Mouse (Mus musculus) liver, embryonic 14.5 days (tissue): ENCODE results near the gene Zfp354b. TPM values are rescaled to one million over a fixed set of nuclear protein-coding genes. Genes with fewer than 3 reads are reported as not detected.
A peak's percentile ranks its signal among the peaks of the same experiment; 100 is the strongest.

ENCODE experiments used
- ATAC-seq: fragments of 200-750 bp; cut with Nextera tagmentation; 2 replicates; pipeline ENCODE4 v1.8.0; 2017; ENCODE audit warnings: moderate number of reproducible peaks, mild to moderate bottlenecking, moderate library complexity; ENCODE audit not compliant: insufficient read depth
- DNase-seq, 3 experiments: peaks; one replicate each; pipeline ENCODE4 v3.0.0-alpha.2; 2012 to 2013; ENCODE audit warnings: low read depth in 3 of 3, low spot score in 3 of 3
- H3K27ac ChIP-seq: fragments of 300-500 bp; sonication (generic); 2 replicates; pipeline ENCODE4 v1.5.1; 2014; ENCODE audit warnings: moderate library complexity, mild to moderate bottlenecking, control low read depth, inconsistent platforms
- H3K27me3 ChIP-seq: fragments of 300-500 bp; sonication (generic); 2 replicates; pipeline ENCODE4 v1.6.1; 2014; ENCODE audit warnings: mild to moderate bottlenecking, low read length, moderate library complexity; ENCODE audit not compliant: control insufficient read depth, insufficient read depth
- H3K36me3 ChIP-seq: fragments of 300-500 bp; sonication (generic); replicated peaks from 2 replicates; pipeline ENCODE4 v1.6.1; 2014; ENCODE audit warnings: low read depth; ENCODE audit not compliant: control insufficient read depth, insufficient read depth
- H3K4me1 ChIP-seq, 2 experiments: fragments of 200-500 bp in 1 of 2; fragments of 300-500 bp in 1 of 2; sonication (generic) in 1 of 2; replicated peaks; 2 replicates each; pipeline ENCODE4 v1.6.1; 2012 to 2014; ENCODE audit warnings: antibody characterized with exemption in 1 of 2, inconsistent platforms in 1 of 2, low read length in 1 of 2; ENCODE audit not compliant: control insufficient read depth in 2 of 2, insufficient read depth in 2 of 2
- H3K4me2 ChIP-seq: fragments of 300-500 bp; sonication (generic); 2 replicates; pipeline ENCODE4 v1.6.1; 2014; ENCODE audit warnings: low read depth, mild to moderate bottlenecking, control low read depth, moderate library complexity
- H3K4me3 ChIP-seq, 2 experiments: fragments of 200-500 bp in 1 of 2; fragments of 300-500 bp in 1 of 2; sonication (generic) in 1 of 2; 2 replicates each; pipeline ENCODE4 v1.5.1; 2012 to 2014; ENCODE audit warnings: low read depth in 2 of 2, low read length in 2 of 2, mild to moderate bottlenecking in 2 of 2, control low read depth in 1 of 2, inconsistent platforms in 1 of 2, moderate library complexity in 1 of 2; ENCODE audit not compliant: insufficient read depth in 1 of 2
- H3K9ac ChIP-seq: fragments of 300-500 bp; sonication (generic); replicated peaks from 2 replicates; pipeline ENCODE4 v1.6.1; 2014; ENCODE audit warnings: mild to moderate bottlenecking, control low read depth, moderate library complexity
- H3K9me3 ChIP-seq: fragments of 300-500 bp; sonication (generic); 2 replicates; pipeline ENCODE4 v1.6.1; 2016; ENCODE audit warnings: low read length, mixed read lengths; ENCODE audit not compliant: control insufficient read depth
- CTCF ChIP-seq: IDR thresholded peaks from 2 replicates; pipeline ENCODE4 v1.5.1; 2016; ENCODE audit warnings: antibody characterized with exemption, low read depth, control low read depth
- EP300 ChIP-seq: IDR thresholded peaks from 2 replicates; pipeline ENCODE4 v1.6.1; 2016; ENCODE audit warnings: antibody characterized with exemption, low read depth
- WGBS: fragments of 180-500 bp; shearing (Covaris S2); extraction: QIAGEN DNeasy Blood & Tissue Kit; methylation state at CpG from one replicate; pipeline ENCODE4 v1.1.7; 2014; ENCODE audit not compliant: insufficient replicate concordance; 5-methylcytosine and 5-hydroxymethylcytosine counted together
- polyA plus RNA-seq, 2 experiments: library from polyadenylated mRNA; depleted of rRNA in 1 of 2; stranded (reverse) in 1 of 2; unstranded in 1 of 2; fragments of >200 nt; fragmentation: Nextera tagmentation in 1 of 2; extraction: Ambion mirVana in 1 of 2; gene quantifications; 2 replicates each; pipeline versions ENCODE4 v1.2.1 to v1.2.3; 2012 to 2014

The Zfp354b gene
- 0.06 and 0.07 TPM in 2 replicates for polyA plus RNA-seq (2012; rRNA removed)
- polyA plus RNA-seq (2014; fragmentation: Nextera tagmentation; extraction: Ambion mirVana) = 0.08 TPM in 2 replicates

DNA sequence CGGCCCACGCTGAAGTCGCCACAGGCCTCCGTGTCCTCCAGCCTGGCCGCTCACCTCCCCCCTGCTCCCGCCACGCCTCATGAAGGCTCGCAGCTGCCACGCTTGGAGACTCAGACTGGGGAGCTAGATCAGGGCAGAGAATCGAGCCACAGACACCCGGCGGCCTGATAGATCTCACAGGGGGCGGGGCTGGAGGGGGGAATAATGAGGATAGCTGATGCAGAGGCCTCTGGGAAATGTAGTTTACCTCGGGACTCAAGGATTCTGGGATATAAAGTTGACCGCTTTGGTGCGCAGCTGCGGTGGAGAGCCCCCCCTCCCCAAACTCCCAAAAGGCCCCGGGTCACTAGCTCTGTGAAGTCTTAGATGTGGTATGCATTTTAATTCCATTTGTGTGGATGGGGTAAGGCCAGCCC, at the start of gene Zfp354b:
Zfp354b (minus strand) TSS at position 183 of the 416 bp plus-strand sequence.
- TF ChIP-seq EP300 (no peak), CTCF (no peak)
- 1% methylated on average over 18 of the region's 18 CpGs for WGBS
- ATAC-seq = peak; percentile 82
- no peaks in the 10 kb centered on the region for H3K9me3 ChIP-seq
- peak within 1 kb of the TSS; percentile 27 for H3K9ac ChIP-seq
- DNase-seq = peak; percentile 36 to 44 (median 42)
- H3K4me3 ChIP-seq = peak within 1 kb of the TSS; percentile 60 to 79
- peaks cover 0 to 2% of the 10 kb centered on the region in 2 experiments; a peak in 2 of 4 replicates for H3K4me1 ChIP-seq
- no peak within 1 kb of the TSS for H3K27ac ChIP-seq
- peak within 1 kb of the TSS; percentile 82 for H3K4me2 ChIP-seq
- no peaks in the 10 kb centered on the region; the same call in none of the 2 replicates for H3K27me3 ChIP-seq
- H3K36me3 ChIP-seq = no peaks in the 10 kb centered on the region

DNA sequence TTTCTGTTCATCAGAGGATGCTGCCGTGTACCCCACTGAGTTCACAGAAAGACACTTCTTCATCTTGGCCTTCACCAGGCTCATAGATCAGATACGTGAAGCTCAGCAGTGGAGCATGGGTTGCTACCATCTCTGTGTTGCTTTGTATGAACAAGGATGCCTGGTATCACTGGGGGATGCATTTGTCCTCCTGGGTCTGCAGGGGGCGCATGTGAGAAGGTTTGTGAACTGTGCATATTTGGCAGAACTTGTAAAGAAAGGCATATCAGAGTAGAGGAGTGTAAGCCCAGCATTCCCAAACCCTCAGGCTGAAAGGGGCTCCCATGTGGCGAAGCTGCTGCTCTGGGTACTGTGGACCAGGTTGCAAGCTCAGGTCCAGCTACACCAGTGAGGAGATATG, 45.8 kb upstream of the Zfp354b start:
- 46% methylated on average over 4 of the region's 4 CpGs for WGBS

DNA sequence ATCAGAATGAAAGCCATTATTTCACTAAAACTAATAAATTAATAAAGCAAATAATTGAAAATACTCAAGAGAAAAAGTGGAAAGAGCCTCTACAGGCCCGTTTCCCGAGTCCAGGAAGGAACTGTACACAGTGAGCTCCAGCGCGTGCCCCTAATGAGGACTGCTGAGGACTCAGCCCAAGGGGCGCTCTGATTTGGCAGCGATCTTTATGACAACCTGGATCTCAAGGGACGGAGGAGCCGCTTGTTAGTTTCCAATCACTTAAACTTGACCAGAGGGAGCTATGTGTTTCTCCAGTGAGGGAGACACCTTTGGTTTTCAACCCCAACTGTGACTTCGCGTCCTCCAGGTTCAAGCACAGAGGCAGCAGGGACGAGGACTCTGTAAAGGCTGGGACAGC, 34.8 kb upstream of the Zfp354b start, which contains the start of gene Olfr1378:
Olfr1378 (plus strand) TSS at position 301 of the 400 bp plus-strand sequence.
- Histone ChIP-seq H3K36me3 (no peaks in the 10 kb centered on the region), H3K27ac (no peak within 1 kb of the TSS), H3K4me2 (no peak within 1 kb of the TSS), H3K9ac (no peak within 1 kb of the TSS), H3K4me3 (no peak within 1 kb of the TSS), H3K27me3 (no peaks in the 10 kb centered on the region), H3K4me1 (no peaks in the 10 kb centered on the region), H3K9me3 (no peaks in the 10 kb centered on the region)
- ATAC-seq = no peak
- WGBS = 72% methylated on average over 11 of the region's 11 CpGs
- no peak for DNase-seq
- TF ChIP-seq CTCF = no peak
- TF ChIP-seq EP300 = no peak

More for the DNA sequence above, 45.8 kb upstream of the Zfp354b start:
- Histone ChIP-seq H3K36me3 (no peaks in the 10 kb centered on the region), H3K9me3 (no peaks in the 10 kb centered on the region), H3K4me3 (no peak overlapping the region), H3K4me1 (no peaks in the 10 kb centered on the region), H3K4me2 (no peak overlapping the region), H3K27me3 (no peaks in the 10 kb centered on the region), H3K27ac (no peak overlapping the region), H3K9ac (no peak overlapping the region)
- ATAC-seq (no peak), DNase-seq (no peak)
- TF ChIP-seq EP300 (no peak), CTCF (peak; percentile 36)

DNA sequence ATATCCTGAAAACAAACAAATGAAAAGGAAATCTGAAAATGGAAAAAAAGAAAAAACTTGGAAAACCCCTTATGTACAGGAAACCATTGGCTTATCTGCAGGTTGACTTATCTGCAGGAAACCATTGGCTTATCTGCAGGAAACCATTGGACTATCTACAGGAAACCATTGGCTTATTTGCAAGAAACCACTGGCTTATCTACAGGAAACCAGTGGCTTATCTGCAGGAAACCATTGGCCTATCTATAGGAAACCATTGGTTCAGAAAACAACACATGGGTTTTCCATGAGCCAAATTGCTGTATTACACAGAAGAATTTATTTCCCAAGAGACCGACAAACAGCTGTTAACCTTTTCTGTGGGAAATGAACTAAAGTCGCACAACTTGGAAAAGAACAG, 33.5 kb upstream of the Zfp354b start:
- Histone ChIP-seq H3K27ac (no peak overlapping the region), H3K4me1 (no peaks in the 10 kb centered on the region), H3K4me2 (no peak overlapping the region), H3K27me3 (no peaks in the 10 kb centered on the region), H3K9ac (no peak overlapping the region), H3K9me3 (no peaks in the 10 kb centered on the region), H3K36me3 (no peaks in the 10 kb centered on the region), H3K4me3 (no peak overlapping the region)
- DNase-seq = no peak
- TF ChIP-seq CTCF (no peak), EP300 (no peak)
- WGBS = 6% methylated on average over 2 of the region's 2 CpGs
- ATAC-seq = no peak

DNA sequence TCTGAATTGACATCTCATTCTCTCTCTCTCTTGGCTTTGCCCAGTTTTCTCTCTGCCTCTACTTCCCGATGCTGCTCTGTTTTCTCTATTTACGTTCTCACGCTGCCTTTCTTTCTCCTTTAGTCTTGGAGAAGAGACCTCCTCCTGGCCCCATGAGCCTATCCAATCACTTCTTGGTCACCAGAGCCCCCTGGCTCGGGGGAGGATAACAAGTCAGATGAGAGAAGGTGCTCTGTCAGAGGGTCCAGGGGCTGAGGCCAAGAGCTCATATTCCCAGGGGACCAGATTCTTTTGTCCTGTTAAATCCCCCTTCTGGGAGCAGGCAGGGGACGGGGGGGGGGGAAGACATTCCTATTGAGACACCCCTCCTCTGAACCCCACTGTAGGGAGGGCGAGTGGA, 22.2 kb upstream of the Zfp354b start, which contains the start of gene Prop1:
Prop1 (minus strand) TSS at position 101 of the 400 bp plus-strand sequence.
- no peak within 1 kb of the TSS for H3K4me2 ChIP-seq
- H3K4me1 ChIP-seq = no peaks in the 10 kb centered on the region
- ATAC-seq (no peak), DNase-seq (no peak)
- WGBS = 43% methylated on average over 6 of the region's 6 CpGs
- H3K27me3 ChIP-seq = no peaks in the 10 kb centered on the region
- H3K9me3 ChIP-seq = no peaks in the 10 kb centered on the region
- no peaks in the 10 kb centered on the region for H3K36me3 ChIP-seq
- H3K4me3 ChIP-seq = no peak within 1 kb of the TSS
- TF ChIP-seq EP300 = no peak
- TF ChIP-seq CTCF = no peak
- no peak within 1 kb of the TSS for H3K27ac ChIP-seq
- no peak within 1 kb of the TSS for H3K9ac ChIP-seq
